Mouse (Mus musculus) CD4-positive, CD25-positive, alpha-beta regulatory T cell (primary cell): ENCODE data around the gene Olfr178. TPM values are rescaled to one million over a fixed set of nuclear protein-coding genes. Genes with fewer than 3 reads are reported as not detected.

Source experiments
- polyA plus RNA-seq: library from polyadenylated mRNA; unstranded; fragments of 100-300 nt; shearing (Covaris generic); gene quantifications from one replicate; pipeline ENCODE4 v1.2.1, GENCODE M21; 2017

Gene Olfr178
- not detected for polyA plus RNA-seq

GRCm38 (mm10) chr16:58891963-58892362 is at the start of gene Olfr178:
Gene Olfr178, minus strand, starts transcription at chr16:58892063.

GRCm38 (mm10) chr16:58929292-58929691 is 37.4 kb upstream of the Olfr178 start, which contains the start of gene Olfr180:
Gene Olfr180, minus strand, starts transcription at chr16:58929392.

GRCm38 (mm10) chr16:58928655-58929054 is 36.8 kb upstream of the Olfr178 start, which contains the start of gene Olfr181:
Gene Olfr181, minus strand, starts transcription at chr16:58928755.

GRCm38 (mm10) chr16:58874668-58875067 is 17.2 kb downstream of the Olfr178 start, which contains the start of gene Olfr177:
Gene Olfr177, minus strand, starts transcription at chr16:58874768.

Other genes starting within 250 kb of the Olfr178 start
- gene Cpox, start 221.8 kb downstream of the Olfr178 start, polyA plus RNA-seq: 39.9 TPM
- 9.6 TPM for gene Gpr15, start 173.0 kb downstream of the Olfr178 start, polyA plus RNA-seq
- gene Cldnd1, start 164.2 kb downstream of the Olfr178 start, polyA plus RNA-seq: 80.9 TPM
- gene Olfr172, start 128.9 kb downstream of the Olfr178 start, polyA plus RNA-seq: not detected
- 0.77 TPM for gene Olfr173, start 91.8 kb downstream of the Olfr178 start, polyA plus RNA-seq
- gene Olfr175-ps1, start 65.3 kb downstream of the Olfr178 start, polyA plus RNA-seq: not detected
- not detected for gene Olfr177, start 17.3 kb downstream of the Olfr178 start, polyA plus RNA-seq
- gene Olfr181, start 36.7 kb upstream of the Olfr178 start, polyA plus RNA-seq: not detected
- not detected for gene Olfr180, start 37.3 kb upstream of the Olfr178 start, polyA plus RNA-seq
- not detected for gene Olfr183, start 103.3 kb upstream of the Olfr178 start, polyA plus RNA-seq
- gene Olfr186, start 138.2 kb upstream of the Olfr178 start, polyA plus RNA-seq: not detected
- gene Olfr187, start 147.7 kb upstream of the Olfr178 start, polyA plus RNA-seq: not detected
- gene Olfr190, start 185.9 kb upstream of the Olfr178 start, polyA plus RNA-seq: 0.02 TPM
- not detected for gene Olfr191, start 197.8 kb upstream of the Olfr178 start, polyA plus RNA-seq
- gene Olfr193, start 219.8 kb upstream of the Olfr178 start, polyA plus RNA-seq: not detected
- not detected for gene Olfr194, start 229.0 kb upstream of the Olfr178 start, polyA plus RNA-seq